Mouse (Mus musculus) MEL (cell line): ENCODE measurements around the gene Gm11172. TPM values are rescaled to one million over a fixed set of nuclear protein-coding genes. Genes with fewer than 3 reads are reported as not detected.

Experiments used
- DNase-seq: peaks from one replicate; pipeline ENCODE4 v3.0.0; 2011; ENCODE audit warnings: low read depth, low spot score
- H3K27ac ChIP-seq: 2 replicates; pipeline ENCODE4 v1.5.1; 2012; ENCODE audit warnings: low read depth, mild to moderate bottlenecking, control low read depth, low read length, moderate library complexity; ENCODE audit not compliant: control insufficient read depth
- H3K27me3 ChIP-seq, 2 experiments: fragments of 150-350 bp in 1 of 2; sonication (generic) in 1 of 2; 2 replicates each; pipeline ENCODE4 v1.6.1; 2012; ENCODE audit warnings: low read length in 2 of 2, mild to moderate bottlenecking in 2 of 2, improper control_type of control experiment in 1 of 2, moderate library complexity in 1 of 2; ENCODE audit not compliant: insufficient read depth in 2 of 2, control insufficient read depth in 1 of 2
- H3K36me3 ChIP-seq, 2 experiments: 2 replicates each; pipeline ENCODE4 v1.6.1; 2012 to 2014; ENCODE audit warnings: low read length in 2 of 2, improper control_type of control experiment in 1 of 2, inconsistent platforms in 1 of 2, mild to moderate bottlenecking in 1 of 2; ENCODE audit not compliant: insufficient read depth in 2 of 2, control insufficient read depth in 1 of 2
- H3K4me1 ChIP-seq, 2 experiments: fragments of 150-350 bp in 1 of 2; sonication (generic) in 1 of 2; 2 replicates each; pipeline ENCODE4 v1.6.1; 2012; ENCODE audit warnings: low read length in 2 of 2, improper control_type of control experiment in 1 of 2, mild to moderate bottlenecking in 1 of 2; ENCODE audit not compliant: insufficient read depth in 2 of 2, control insufficient read depth in 1 of 2
- H3K4me3 ChIP-seq, 2 experiments: fragments of 150-350 bp in 1 of 2; sonication (generic) in 1 of 2; 2 replicates each; pipeline ENCODE4 v1.5.1; 2012; ENCODE audit warnings: low read depth in 2 of 2, low read length in 2 of 2, mild to moderate bottlenecking in 2 of 2, moderate library complexity in 2 of 2, control low read depth in 1 of 2, improper control_type of control experiment in 1 of 2; ENCODE audit not compliant: control insufficient read depth in 1 of 2, insufficient read depth in 1 of 2
- H3K79me2 ChIP-seq: 2 replicates; pipeline ENCODE4 v1.6.1; 2012; ENCODE audit warnings: mild to moderate bottlenecking, low read length, moderate library complexity; ENCODE audit not compliant: control insufficient read depth, poor library complexity, insufficient read depth
- H3K9ac ChIP-seq: 2 replicates; pipeline ENCODE4 v1.6.1; 2012; ENCODE audit warnings: low read depth, mild to moderate bottlenecking, control low read depth, low read length, moderate library complexity; ENCODE audit not compliant: control insufficient read depth, poor library complexity, severe bottlenecking
- H3K9me3 ChIP-seq: fragments of 150-350 bp; sonication (generic); replicated peaks from 2 replicates; pipeline ENCODE4 v1.6.1; 2012; ENCODE audit warnings: mild to moderate bottlenecking, low read length, improper control_type of control experiment, moderate library complexity; ENCODE audit not compliant: insufficient read depth
- E2F4 ChIP-seq: IDR thresholded peaks from 2 replicates; pipeline ENCODE4 v1.6.1; 2011; ENCODE audit warnings: low read depth, low read length, improper control_type of control experiment, borderline replicate concordance
- ELF1 ChIP-seq: IDR thresholded peaks from 2 replicates; pipeline ENCODE4 v1.6.1; 2014; ENCODE audit warnings: low read depth, mild to moderate bottlenecking, inconsistent platforms, low read length, improper control_type of control experiment, moderate library complexity
- HCFC1 ChIP-seq: IDR thresholded peaks from 2 replicates; pipeline ENCODE4 v1.6.1; 2012; ENCODE audit warnings: low read depth, mild to moderate bottlenecking, inconsistent platforms, low read length, improper control_type of control experiment, moderate library complexity
- JUND ChIP-seq: IDR thresholded peaks from 2 replicates; pipeline ENCODE4 v1.6.1; 2011; ENCODE audit warnings: low read depth, mild to moderate bottlenecking, improper control_type of control experiment, low read length
- MEF2A ChIP-seq: IDR thresholded peaks from 2 replicates; pipeline ENCODE4 v1.6.1; 2014; ENCODE audit warnings: low read depth, mild to moderate bottlenecking, inconsistent platforms, low read length, improper control_type of control experiment; ENCODE audit not compliant: poor library complexity, insufficient replicate concordance, severe bottlenecking; ENCODE audit errors: extremely low read depth
- POLR2A ChIP-seq, 2 experiments: IDR thresholded peaks; 2 replicates each; pipeline ENCODE4 v1.6.1; 2011 to 2012; ENCODE audit warnings: low read length in 2 of 2, mild to moderate bottlenecking in 2 of 2, control low read depth in 1 of 2, improper control_type of control experiment in 1 of 2, low read depth in 1 of 2, moderate library complexity in 1 of 2; ENCODE audit not compliant: control insufficient read depth in 1 of 2, insufficient read depth in 1 of 2, poor library complexity in 1 of 2
- POLR2AphosphoS5 ChIP-seq: IDR thresholded peaks from 2 replicates; pipeline ENCODE4 v1.6.1; 2012; ENCODE audit warnings: low read depth, borderline replicate concordance, mild to moderate bottlenecking, inconsistent platforms, low read length, moderate library complexity, mixed read lengths
- RAD21 ChIP-seq: IDR thresholded peaks from 2 replicates; pipeline ENCODE4 v1.6.1; 2011; ENCODE audit warnings: mild to moderate bottlenecking, low read depth, low read length, improper control_type of control experiment
- RCOR1 ChIP-seq: IDR thresholded peaks from 2 replicates; pipeline ENCODE4 v1.6.1; 2012; ENCODE audit warnings: low read depth, mild to moderate bottlenecking, inconsistent platforms, low read length, improper control_type of control experiment
- TAL1 ChIP-seq: IDR thresholded peaks from 2 replicates; pipeline ENCODE4 v1.6.1; 2012; ENCODE audit warnings: mild to moderate bottlenecking, inconsistent platforms, low read length, moderate library complexity, mixed read lengths
- TBP ChIP-seq: IDR thresholded peaks from 2 replicates; pipeline ENCODE4 v1.8.0; 2011; ENCODE audit warnings: low read depth, low read length, improper control_type of control experiment
- TCF12 ChIP-seq: IDR thresholded peaks from 2 replicates; pipeline ENCODE4 v1.6.1; 2014; ENCODE audit warnings: low read depth, mild to moderate bottlenecking, inconsistent platforms, low read length, improper control_type of control experiment, moderate library complexity
- USF2 ChIP-seq, 2 experiments: IDR thresholded peaks; 2 replicates each; pipeline ENCODE4 v1.6.1; 2011 to 2012; ENCODE audit warnings: improper control_type of control experiment in 2 of 2, low read length in 2 of 2, borderline replicate concordance in 1 of 2, inconsistent platforms in 1 of 2, low read depth in 1 of 2, mild to moderate bottlenecking in 1 of 2; ENCODE audit not compliant: insufficient read depth in 1 of 2
- ZNF384 ChIP-seq: IDR thresholded peaks from 2 replicates; pipeline ENCODE4 v1.6.1; 2012; ENCODE audit warnings: low read depth, mild to moderate bottlenecking, inconsistent platforms, low read length, improper control_type of control experiment
- polyA plus RNA-seq, 2 experiments: library from polyadenylated mRNA; stranded (reverse) in 1 of 2; unstranded in 1 of 2; fragments of >175 nt in 1 of 2; fragments of >200 nt in 1 of 2; gene quantifications; 2 replicates each; pipeline versions ENCODE4 v1.2.1 to v1.2.4; 2012; ENCODE audit warnings: low replicate concordance in 2 of 2, low read depth in 1 of 2; ENCODE audit not compliant: insufficient read length in 2 of 2, insufficient read depth in 1 of 2, missing spikeins in 1 of 2
- total RNA-seq: library from RNA; depleted of rRNA; stranded (reverse); fragments of 300-350 nt; gene quantifications from 2 replicates; pipeline ENCODE4 v1.2.3, GENCODE M21; 2012

Gm11172 gene
- total and polyA plus RNA-seq, 3 experiments: not detected

GRCm38 (mm10) chr16:10786782-10787547 is 25.8 kb upstream of the Gm11172 start:
- no peak for DNase-seq
- TF ChIP-seq E2F4 (no peak), ELF1 (no peak)
- Histone ChIP-seq H3K4me3 (0 out of 4 replicates have a peak overlapping the region, but pooled peaks of 1 of the 2 experiments have one; percentile 25), H3K9me3 (no peaks in the 10 kb centered on the region), H3K79me2 (no peaks in the 10 kb centered on the region; the same call in 1 of the 2 replicates), H3K27me3 (peaks cover 0 to 4% of the 10 kb centered on the region in 2 experiments; a peak in 2 of 4 replicates), H3K4me1 (peaks cover 0 to 3% of the 10 kb centered on the region in 2 experiments; a peak in 1 of 4 replicates), H3K9ac (no peak overlapping the region), H3K36me3 (no peaks in the 10 kb centered on the region), H3K27ac (no peak overlapping the region)

- TF ChIP-seq ZNF384 (peak; percentile 52), RAD21 (no peak)
- H3K27ac ChIP-seq: no peak overlapping the region
- peaks cover 0 to 3% of the 10 kb centered on the region in 2 experiments; a peak in 1 of 4 replicates for H3K4me1 ChIP-seq
- no peaks in the 10 kb centered on the region for H3K36me3 ChIP-seq
- no peak overlapping the region for H3K4me3 ChIP-seq
- H3K79me2 ChIP-seq: no peaks in the 10 kb centered on the region; the same call in 1 of the 2 replicates
- no peak for DNase-seq
- no peaks in the 10 kb centered on the region for H3K9me3 ChIP-seq
- peaks cover 0 to 4% of the 10 kb centered on the region in 2 experiments; a peak in 2 of 4 replicates for H3K27me3 ChIP-seq
- no peak overlapping the region for H3K9ac ChIP-seq
Measured at GRCm38 (mm10) chr16:10787548-10788058, 25.1 kb upstream of the Gm11172 start.

- Histone ChIP-seq H3K9ac (no peak within 1 kb of the TSS), H3K27me3 (peaks cover 0 to 4% of the 10 kb centered on the region in 2 experiments; a peak in 2 of 4 replicates), H3K27ac (no peak within 1 kb of the TSS), H3K4me3 (no peak within 1 kb of the TSS), H3K4me1 (peaks cover 0 to 3% of the 10 kb centered on the region in 2 experiments; a peak in 1 of 4 replicates), H3K36me3 (no peaks in the 10 kb centered on the region), H3K79me2 (no peaks in the 10 kb centered on the region; the same call in 1 of the 2 replicates), H3K9me3 (no peaks in the 10 kb centered on the region)
- TF ChIP-seq HCFC1: no peak
- no peak for TF ChIP-seq TAL1
- no peak for TF ChIP-seq JUND
- TF ChIP-seq POLR2A (IDR thresholded peaks at IDR 0.05; ENCODE audit: control insufficient read depth in 1 of 2, insufficient read depth in 1 of 2, low read depth in 1 of 2, low read length in 2 of 2, poor library complexity in 1 of 2): no peak
- TF ChIP-seq POLR2AphosphoS5: no peak
- no peak for TF ChIP-seq TCF12
- TF ChIP-seq MEF2A: no peak
- no peak for TF ChIP-seq RCOR1
- no peak for TF ChIP-seq USF2 (IDR thresholded peaks at IDR 0.05; ENCODE audit: borderline replicate concordance in 1 of 2, insufficient read depth in 1 of 2, low read depth in 1 of 2, low read length in 2 of 2)
- no peak for TF ChIP-seq TBP
- no peak for DNase-seq
Measured at GRCm38 (mm10) chr16:10788271-10788670, 24.4 kb upstream of the Gm11172 start, which contains the start of gene Tnp2. Gene Tnp2 (minus strand): TSS chr16:10788660.
